In the genomic region with DNA sequence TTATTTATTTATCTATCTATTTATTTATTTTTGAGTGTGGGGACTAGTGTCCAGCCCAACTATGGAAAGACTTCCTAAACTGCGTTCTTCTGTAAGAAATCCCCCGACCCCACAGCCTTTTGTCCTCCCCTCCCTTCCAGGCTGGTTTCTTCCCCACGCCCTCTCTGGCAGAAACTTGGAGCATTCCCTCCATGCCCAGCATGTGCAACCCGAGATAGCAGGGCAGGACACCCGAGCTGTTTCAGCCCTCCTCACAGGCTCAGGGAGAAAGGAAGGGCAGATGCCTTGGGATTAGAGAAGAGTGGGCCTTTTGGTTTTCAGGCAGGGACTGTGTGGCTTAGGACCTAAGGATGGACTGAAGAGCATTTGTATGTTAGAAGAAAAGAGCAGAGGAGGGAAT, we compare ENCODE assay signal across 8 mouse cellular contexts. TPM values are rescaled to one million over a fixed set of nuclear protein-coding genes. Genes with fewer than 3 reads are reported as not detected.
DNase-seq lines count a peak whose midpoint lies in the region; ATAC-seq lines count a peak whose summit lies in the region.

No protein-coding gene starts in this region.

- ATAC-seq in erythroblast, adult 5-6 weeks (replicated peaks; ENCODE audit: low FRiP score, poor library complexity, severe bottlenecking), result no peak
- 0 out of 2 replicates have a peak, but pooled peaks have one; percentile 9 for ATAC-seq in erythroid progenitor cell, adult 5-6 weeks (replicated peaks; ENCODE audit: low FRiP score, poor library complexity, severe bottlenecking)
- ATAC-seq in hindbrain, embryonic 12.5 days (ENCODE audit: low FRiP score), result no peak
- no peak for ATAC-seq in midbrain, embryonic 13.5 days
- ATAC-seq in frontal cortex, adult (ENCODE audit: low TSS enrichment), result no peak

- H3K27ac ChIP-seq in hindbrain, embryonic 12.5 days, result no peak overlapping the region
- peak overlapping the region; percentile 56; the same call in 1 of the 2 replicates for H3K27ac ChIP-seq in midbrain, embryonic 13.5 days

- peaks cover 54% of the 10 kb centered on the region for H3K4me1 ChIP-seq in erythroblast, embryonic 14.5 days (ENCODE audit: control insufficient read depth)
- H3K4me1 ChIP-seq in hindbrain, embryonic 12.5 days, result peaks cover 26% of the 10 kb centered on the region
- H3K4me1 ChIP-seq in midbrain, embryonic 13.5 days (replicated peaks), result peaks cover 38% of the 10 kb centered on the region

- peaks cover 62% of the 10 kb centered on the region for H3K36me3 ChIP-seq in erythroblast, embryonic 14.5 days (ENCODE audit: control insufficient read depth)
- peaks cover 37% of the 10 kb centered on the region for H3K36me3 ChIP-seq in hindbrain, embryonic 12.5 days
- H3K36me3 ChIP-seq in midbrain, embryonic 13.5 days, result peaks cover 44% of the 10 kb centered on the region

- peak overlapping the region; percentile 73 for H3K4me2 ChIP-seq in hindbrain, embryonic 12.5 days (replicated peaks)
- H3K4me2 ChIP-seq in midbrain, embryonic 13.5 days (replicated peaks), result peak overlapping the region; percentile 84

- no peaks in the 10 kb centered on the region for H3K9me3 ChIP-seq in erythroblast, embryonic 14.5 days (ENCODE audit: control insufficient read depth, low read length)
- H3K9me3 ChIP-seq in hindbrain, embryonic 12.5 days (replicated peaks), result no peaks in the 10 kb centered on the region
- no peaks in the 10 kb centered on the region for H3K9me3 ChIP-seq in midbrain, embryonic 13.5 days

- peak overlapping the region; percentile 21 for H3K4me3 ChIP-seq in erythroblast, embryonic 14.5 days (replicated peaks)
- peak overlapping the region; percentile 13; the same call in 1 of the 2 replicates for H3K4me3 ChIP-seq in hindbrain, embryonic 12.5 days
- peak overlapping the region; percentile 100 for H3K4me3 ChIP-seq in midbrain, embryonic 13.5 days (replicated peaks)

- DNase-seq in adrenal gland, adult 18-20 months (ENCODE audit: low spot score in 2 of 2), result no peak
- no peak for DNase-seq in MN1 (ENCODE audit: low spot score)

- no peaks in the 10 kb centered on the region for H3K27me3 ChIP-seq in erythroblast, embryonic 14.5 days (ENCODE audit: control insufficient read depth)
- no peaks in the 10 kb centered on the region for H3K27me3 ChIP-seq in hindbrain, embryonic 12.5 days
- H3K27me3 ChIP-seq in midbrain, embryonic 13.5 days, result no peaks in the 10 kb centered on the region

- peak overlapping the region; percentile 99 for H3K9ac ChIP-seq in hindbrain, embryonic 12.5 days
- peak overlapping the region; percentile 99 for H3K9ac ChIP-seq in midbrain, embryonic 13.5 days (replicated peaks)

- 39% methylated on average over 5 of the region's 5 CpGs for WGBS in hindbrain, embryonic 12.5 days
- 37% methylated on average over 5 of the region's 5 CpGs for WGBS in midbrain, embryonic 13.5 days

RNA-seq across cellular contexts. Expression of gene Elp5, which starts 0.6 kb away (rescaled TPM):
- polyA plus RNA-seq in erythroblast, embryonic 14.5 days (2012), result 1.5 and 1.9 TPM in 2 replicates
- 24.9 and 35.5 TPM in 2 replicates for total RNA-seq in erythroblast, adult 5-6 weeks (2015; ENCODE audit: low replicate concordance)
- total RNA-seq in erythroblast, adult 5-6 weeks (2017; ENCODE audit: low replicate concordance), result 14.5 and 18.7 TPM in 2 replicates
- 45.0 and 50.7 TPM in 2 replicates for total RNA-seq in erythroid progenitor cell, adult 5-6 weeks (2015; ENCODE audit: low replicate concordance)
- total RNA-seq in erythroid progenitor cell, adult 5-6 weeks (2017; ENCODE audit: low replicate concordance), result 25.3 and 45.8 TPM in 2 replicates
- 123 and 127 TPM in 2 replicates for polyA plus RNA-seq in hindbrain, embryonic 12.5 days (2016; fragmentation: Nextera tagmentation; extraction: Ambion mirVana)
- polyA plus RNA-seq in midbrain, embryonic 13.5 days (2015; fragmentation: Nextera tagmentation; extraction: Ambion mirVana), result 156 and 158 TPM in 2 replicates
- total RNA-seq in adrenal gland, adult 18-20 months (2021), result 10 to 100 TPM; 62.7 to 81.3 TPM

RNA-seq across cellular contexts. Expression of gene Ctdnep1, which starts 1.9 kb away (rescaled TPM):
- 23.2 and 28.5 TPM in 2 replicates for polyA plus RNA-seq in erythroblast, embryonic 14.5 days (2012)
- total RNA-seq in erythroblast, adult 5-6 weeks (2015; ENCODE audit: low replicate concordance), result 48.1 and 52.3 TPM in 2 replicates
- 10.8 and 12.5 TPM in 2 replicates for total RNA-seq in erythroblast, adult 5-6 weeks (2017; ENCODE audit: low replicate concordance)
- 49.4 and 83.4 TPM in 2 replicates for total RNA-seq in erythroid progenitor cell, adult 5-6 weeks (2015; ENCODE audit: low replicate concordance)
- 17.1 and 20.9 TPM in 2 replicates for total RNA-seq in erythroid progenitor cell, adult 5-6 weeks (2017; ENCODE audit: low replicate concordance)
- 22.4 and 26.1 TPM in 2 replicates for polyA plus RNA-seq in hindbrain, embryonic 12.5 days (2016; fragmentation: Nextera tagmentation; extraction: Ambion mirVana)
- polyA plus RNA-seq in midbrain, embryonic 13.5 days (2015; fragmentation: Nextera tagmentation; extraction: Ambion mirVana), result 22.9 and 23.8 TPM in 2 replicates
- total RNA-seq in adrenal gland, adult 18-20 months (2021), result 100 to 1,000 TPM; 114 to 123 TPM

RNA-seq across cellular contexts. Expression of gene Gabarap, which starts 8.1 kb away (rescaled TPM):
- 50.2 and 55.8 TPM in 2 replicates for polyA plus RNA-seq in erythroblast, embryonic 14.5 days (2012)
- total RNA-seq in erythroblast, adult 5-6 weeks (2015; ENCODE audit: low replicate concordance), result 328 and 394 TPM in 2 replicates
- 127 and 214 TPM in 2 replicates for total RNA-seq in erythroblast, adult 5-6 weeks (2017; ENCODE audit: low replicate concordance)
- total RNA-seq in erythroid progenitor cell, adult 5-6 weeks (2015; ENCODE audit: low replicate concordance), result 393 and 394 TPM in 2 replicates
- 161 and 239 TPM in 2 replicates for total RNA-seq in erythroid progenitor cell, adult 5-6 weeks (2017; ENCODE audit: low replicate concordance)
- polyA plus RNA-seq in hindbrain, embryonic 12.5 days (2016; fragmentation: Nextera tagmentation; extraction: Ambion mirVana), result 598 and 607 TPM in 2 replicates
- 611 and 625 TPM in 2 replicates for polyA plus RNA-seq in midbrain, embryonic 13.5 days (2015; fragmentation: Nextera tagmentation; extraction: Ambion mirVana)
- total RNA-seq in adrenal gland, adult 18-20 months (2021), result 100 to 1,000 TPM; 436 to 473 TPM

RNA-seq across cellular contexts. Expression of gene Phf23, which starts 12.7 kb away (rescaled TPM):
- 4.5 and 5.5 TPM in 2 replicates for polyA plus RNA-seq in erythroblast, embryonic 14.5 days (2012)
- total RNA-seq in erythroblast, adult 5-6 weeks (2015; ENCODE audit: low replicate concordance), result 8.5 and 11.3 TPM in 2 replicates
- total RNA-seq in erythroblast, adult 5-6 weeks (2017; ENCODE audit: low replicate concordance), result 7.4 and 11.0 TPM in 2 replicates
- total RNA-seq in erythroid progenitor cell, adult 5-6 weeks (2015; ENCODE audit: low replicate concordance), result 18.7 and 21.4 TPM in 2 replicates
- 22.2 and 25.4 TPM in 2 replicates for total RNA-seq in erythroid progenitor cell, adult 5-6 weeks (2017; ENCODE audit: low replicate concordance)
- polyA plus RNA-seq in hindbrain, embryonic 12.5 days (2016; fragmentation: Nextera tagmentation; extraction: Ambion mirVana), result 87.8 and 96.2 TPM in 2 replicates
- 74.2 and 82.2 TPM in 2 replicates for polyA plus RNA-seq in midbrain, embryonic 13.5 days (2015; fragmentation: Nextera tagmentation; extraction: Ambion mirVana)
- total RNA-seq in adrenal gland, adult 18-20 months (2021), result 10 to 100 TPM; 51.5 to 57.5 TPM

RNA-seq across cellular contexts. Expression of gene Dvl2, which starts 17.5 kb away (rescaled TPM):
- 0.48 and 0.76 TPM in 2 replicates for polyA plus RNA-seq in erythroblast, embryonic 14.5 days (2012)
- 1.3 and 4.2 TPM in 2 replicates for total RNA-seq in erythroblast, adult 5-6 weeks (2015; ENCODE audit: low replicate concordance)
- 2.1 and 7.4 TPM in 2 replicates for total RNA-seq in erythroblast, adult 5-6 weeks (2017; ENCODE audit: low replicate concordance)
- total RNA-seq in erythroid progenitor cell, adult 5-6 weeks (2015; ENCODE audit: low replicate concordance), result 2.9 and 4.3 TPM in 2 replicates
- total RNA-seq in erythroid progenitor cell, adult 5-6 weeks (2017; ENCODE audit: low replicate concordance), result 0.30 and 2.4 TPM in 2 replicates
- polyA plus RNA-seq in hindbrain, embryonic 12.5 days (2016; fragmentation: Nextera tagmentation; extraction: Ambion mirVana), result 45.9 and 46.4 TPM in 2 replicates
- polyA plus RNA-seq in midbrain, embryonic 13.5 days (2015; fragmentation: Nextera tagmentation; extraction: Ambion mirVana), result 27.6 and 35.4 TPM in 2 replicates
- 10 to 100 TPM; 13.8 to 14.9 TPM for total RNA-seq in adrenal gland, adult 18-20 months (2021)

Comparison
In these comparisons a context has a peak if more than half of its experiments do, and no peak if none do; other contexts are left out.
1. H3K4me3 ChIP-seq: peak in every context shown above with its lines; median percentile 100 in midbrain, embryonic 13.5 days; 21 in erythroblast, embryonic 14.5 days; 13 in hindbrain, embryonic 12.5 days.